Mouse (Mus musculus): ENCODE measurements around the gene Ago3.

Ago3 gene

DNA sequence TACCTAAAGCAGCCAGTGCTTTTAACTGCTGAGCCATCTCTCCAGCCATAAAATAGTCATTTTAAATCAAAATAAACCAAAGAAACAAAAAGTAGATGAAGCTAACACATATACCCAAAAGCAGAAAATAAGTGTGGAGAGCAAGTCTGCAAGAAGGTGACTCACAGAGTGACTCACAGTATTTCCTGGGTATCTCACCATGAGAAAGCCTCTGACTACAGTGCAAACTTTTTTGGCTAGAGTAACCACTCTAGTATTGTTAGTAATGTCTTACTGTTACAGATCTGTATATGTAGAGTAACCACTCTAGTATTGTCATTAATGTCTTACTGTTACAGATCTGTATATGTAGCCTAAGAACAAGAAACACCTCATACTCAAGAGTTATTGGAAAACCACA, 13.6 kb downstream of the Ago3 start:
- no peak for DNase-seq

DNA sequence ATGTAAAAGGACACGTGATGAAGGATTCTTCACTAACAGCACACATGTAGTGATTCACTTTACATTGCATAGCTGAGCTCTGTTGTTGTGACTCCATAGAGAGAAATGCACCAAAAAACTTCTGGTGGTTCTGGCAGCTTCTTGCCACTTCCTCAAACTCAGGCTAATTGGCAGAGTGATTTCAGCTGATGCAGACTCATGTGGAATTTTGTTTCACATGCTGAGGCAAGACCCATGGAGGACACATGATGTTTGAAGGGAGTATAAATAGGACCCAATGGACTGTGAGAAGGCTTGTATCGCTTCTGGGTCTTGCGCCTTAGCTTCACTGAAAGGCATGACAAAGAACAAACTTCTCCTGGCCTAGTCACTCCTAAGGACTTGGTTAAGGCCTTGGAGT, 16.8 kb downstream of the Ago3 start:
- DNase-seq = no peak

DNA sequence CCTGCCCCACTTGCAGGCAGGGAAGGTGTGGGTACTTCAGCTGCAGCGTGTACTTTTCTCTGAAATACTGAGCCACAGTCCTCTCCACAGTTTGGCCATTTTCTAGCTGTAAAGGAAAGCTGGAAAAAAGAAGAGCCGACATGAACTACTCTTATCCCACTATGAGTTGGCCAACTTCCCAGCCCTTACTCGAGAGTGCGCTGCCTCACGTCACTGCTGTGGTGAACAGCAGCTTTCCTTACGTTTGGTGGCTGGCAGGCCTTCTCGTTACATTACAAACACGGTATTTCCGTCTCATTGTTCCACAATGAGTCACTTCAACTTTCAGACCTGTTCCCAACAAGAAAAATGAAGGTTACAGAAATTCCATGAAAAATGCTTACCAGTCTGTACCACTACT, 57.9 kb downstream of the Ago3 start:
- DNase-seq = peak; percentile 8

GRCm38 (mm10) chr4:126360069-126360468, 69.3 kb downstream of the Ago3 start:
- DNase-seq = no peak

- no peak for DNase-seq
Measured at GRCm38 (mm10) chr4:126343451-126343850, 85.9 kb downstream of the Ago3 start.

DNA sequence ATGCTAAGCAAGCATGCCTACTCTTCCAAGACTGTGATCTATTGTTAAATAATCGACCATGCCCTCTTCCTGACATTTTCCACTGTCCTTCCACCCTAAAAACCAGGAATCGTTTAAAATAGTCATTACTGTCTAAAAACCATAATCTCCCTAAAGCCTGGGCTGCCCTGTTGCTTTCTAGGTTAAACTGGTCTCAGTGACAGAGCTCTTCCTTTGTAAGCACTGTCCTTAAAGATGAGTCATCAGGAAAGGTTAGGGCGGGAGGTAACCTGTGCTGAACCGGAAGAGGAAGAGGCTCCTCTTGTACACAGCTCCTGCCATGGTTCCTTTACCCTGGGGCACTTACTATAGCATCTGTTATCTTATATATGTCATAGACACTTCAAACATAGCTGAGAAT, 89.9 kb downstream of the Ago3 start:
- no peak for DNase-seq

- DNase-seq = no peak
Measured at GRCm38 (mm10) chr4:126332358-126332757, 97.0 kb downstream of the Ago3 start.

DNA sequence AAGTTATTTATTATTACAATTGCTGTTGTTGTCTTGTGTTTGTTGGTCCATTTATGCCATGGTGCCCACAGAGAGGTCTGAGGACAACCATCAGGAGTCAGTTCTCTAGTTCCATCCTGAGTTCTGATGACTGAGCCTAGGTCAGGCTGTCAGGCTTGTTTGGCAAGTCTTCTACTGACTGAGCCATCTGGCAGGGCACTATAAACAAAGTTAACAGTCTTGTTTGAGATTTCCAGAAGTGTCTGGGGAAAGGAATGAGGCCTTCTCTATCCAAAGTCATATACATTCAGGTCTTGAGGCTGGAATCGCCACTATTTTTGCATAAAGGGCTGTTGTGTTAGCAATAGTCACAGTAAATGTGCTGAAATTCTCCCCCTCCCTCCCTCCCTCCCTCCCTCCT, 97.6 kb downstream of the Ago3 start:
- DNase-seq = no peak

- no peak for DNase-seq
Measured at GRCm38 (mm10) chr4:126330295-126330694, 99.1 kb downstream of the Ago3 start.

DNA sequence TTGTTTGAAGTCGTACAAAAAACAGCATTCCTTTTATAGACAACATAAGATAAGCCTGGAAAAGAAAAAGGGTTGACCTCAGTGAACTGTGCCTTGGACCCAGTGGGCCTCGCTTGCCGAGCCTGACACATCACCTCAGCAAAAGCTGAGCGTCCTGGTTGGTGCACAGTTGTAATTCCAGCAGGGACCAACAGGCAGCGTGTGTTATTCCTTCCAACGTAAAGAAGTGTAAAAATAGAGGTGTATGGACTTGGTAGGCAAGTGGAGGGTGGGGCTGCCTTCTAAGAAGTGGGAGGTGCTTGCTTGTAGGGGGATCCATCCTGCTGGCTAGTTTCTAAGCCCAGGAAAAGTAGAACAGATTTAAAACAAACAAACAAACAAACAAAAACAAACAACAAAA, 103.3 kb downstream of the Ago3 start:
- DNase-seq = no peak

GRCm38 (mm10) chr4:126325281-126325861, 104.0 kb downstream of the Ago3 start, which contains the start of gene Tekt2:
Gene Tekt2, minus strand, starts transcription at chr4:126325688.
- DNase-seq = no peak

DNA sequence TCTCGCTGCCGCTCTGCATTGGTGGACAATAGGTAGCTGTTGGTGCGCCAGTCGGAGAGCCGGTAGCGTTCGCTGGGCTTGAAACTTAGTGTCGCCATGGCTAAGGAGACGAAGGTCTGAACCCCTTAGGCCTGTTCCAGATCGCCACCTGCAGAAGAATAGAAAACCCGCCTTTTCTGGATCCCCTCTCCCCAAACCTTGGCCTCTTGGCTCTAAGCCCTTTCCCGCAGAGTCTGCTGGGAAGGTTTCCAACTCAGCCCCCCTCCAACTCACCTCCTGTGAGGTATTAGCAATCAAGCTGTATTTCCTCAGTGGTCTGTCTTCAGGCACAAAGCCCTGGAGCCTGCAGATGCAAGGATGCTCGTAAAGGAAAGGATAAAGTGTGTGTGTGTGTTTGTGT, 104.5 kb downstream of the Ago3 start:
- DNase-seq = no peak

GRCm38 (mm10) chr4:126322646-126323045, 106.7 kb downstream of the Ago3 start:
- DNase-seq = no peak

DNA sequence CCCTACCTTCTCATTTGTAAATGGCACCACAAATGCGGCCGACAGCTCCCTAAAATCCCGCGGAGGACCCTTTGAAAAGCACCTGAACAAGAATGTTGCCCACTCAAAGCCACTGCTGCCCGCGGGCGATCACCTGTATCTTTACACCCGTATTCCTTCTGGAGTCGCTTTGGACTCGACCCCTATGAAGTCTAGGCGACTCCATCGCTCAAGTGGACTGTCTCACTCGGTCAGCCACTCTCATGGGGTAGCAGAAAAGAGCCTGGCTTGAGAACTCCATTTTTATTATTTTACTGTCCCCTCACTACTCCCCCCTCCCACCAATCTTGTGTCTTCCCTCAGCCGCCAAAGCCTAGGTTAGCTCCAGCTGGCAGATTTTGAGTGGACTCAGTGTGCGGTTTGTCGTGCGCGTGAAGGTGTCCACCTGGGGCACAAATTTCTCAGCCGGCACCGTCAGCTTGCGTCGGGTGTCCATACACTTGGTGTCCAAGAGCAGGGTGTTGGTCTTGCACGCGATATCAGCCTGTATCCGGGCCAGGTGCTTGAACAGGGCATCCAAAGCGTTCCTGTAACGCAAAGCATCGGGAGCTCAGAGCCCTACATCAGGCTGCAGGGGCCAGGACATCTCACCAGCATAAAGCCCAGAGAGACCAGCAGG, 107.4 kb downstream of the Ago3 start:
- DNase-seq = no peak

- peak; percentile 100 for DNase-seq
Measured at GRCm38 (mm10) chr4:126321111-126321853, 108.1 kb downstream of the Ago3 start, which contains the start of gene Adprhl2. Gene Adprhl2, minus strand, starts transcription at chr4:126321703.

DNA sequence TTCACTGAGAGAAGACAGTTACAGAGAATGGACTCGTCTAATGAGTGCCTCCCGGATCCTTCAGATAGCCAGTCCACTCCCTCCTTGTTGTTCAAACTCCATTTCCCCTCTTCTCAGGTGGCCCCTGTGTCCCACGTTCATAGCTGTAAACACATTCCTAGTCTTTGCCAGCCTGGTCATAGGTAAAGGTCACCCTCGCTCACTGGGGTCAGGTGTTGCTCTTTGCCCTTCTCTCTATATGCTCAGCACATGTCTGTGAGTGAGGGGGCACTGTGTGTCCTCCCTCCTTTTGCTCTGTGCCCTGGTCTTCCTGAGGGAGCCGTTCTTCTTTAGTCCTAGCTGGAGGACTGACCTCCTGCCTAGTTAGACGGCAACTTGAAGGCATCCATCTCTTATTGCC, 109.5 kb downstream of the Ago3 start:
- DNase-seq = no peak

GRCm38 (mm10) chr4:126316443-126317040, 112.8 kb downstream of the Ago3 start:
- DNase-seq = no peak

GRCm38 (mm10) chr4:126315931-126316330, 113.4 kb downstream of the Ago3 start:
- DNase-seq = no peak

DNA sequence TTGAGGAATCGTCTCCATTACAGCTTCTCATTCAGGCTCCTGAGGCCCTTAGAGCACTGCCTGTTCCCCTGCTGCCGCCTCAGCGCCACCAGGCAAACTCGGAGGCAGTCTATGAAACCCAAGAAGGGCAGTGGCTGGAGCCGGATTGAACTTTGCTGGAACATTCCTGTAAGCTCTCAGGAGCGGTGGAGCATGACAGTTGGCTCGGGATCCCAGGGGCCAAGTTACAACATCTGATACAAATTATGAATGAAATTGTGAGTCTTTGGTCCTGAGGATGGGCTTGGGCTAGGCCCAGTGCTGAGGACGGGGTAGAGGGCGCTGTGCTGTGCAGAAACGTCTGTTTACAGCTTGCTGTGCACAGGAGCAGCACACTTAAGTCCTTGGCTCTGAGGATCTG, 115.0 kb downstream of the Ago3 start:
- no peak for DNase-seq

GRCm38 (mm10) chr4:126313202-126313601, 116.2 kb downstream of the Ago3 start:
- DNase-seq = no peak

DNA sequence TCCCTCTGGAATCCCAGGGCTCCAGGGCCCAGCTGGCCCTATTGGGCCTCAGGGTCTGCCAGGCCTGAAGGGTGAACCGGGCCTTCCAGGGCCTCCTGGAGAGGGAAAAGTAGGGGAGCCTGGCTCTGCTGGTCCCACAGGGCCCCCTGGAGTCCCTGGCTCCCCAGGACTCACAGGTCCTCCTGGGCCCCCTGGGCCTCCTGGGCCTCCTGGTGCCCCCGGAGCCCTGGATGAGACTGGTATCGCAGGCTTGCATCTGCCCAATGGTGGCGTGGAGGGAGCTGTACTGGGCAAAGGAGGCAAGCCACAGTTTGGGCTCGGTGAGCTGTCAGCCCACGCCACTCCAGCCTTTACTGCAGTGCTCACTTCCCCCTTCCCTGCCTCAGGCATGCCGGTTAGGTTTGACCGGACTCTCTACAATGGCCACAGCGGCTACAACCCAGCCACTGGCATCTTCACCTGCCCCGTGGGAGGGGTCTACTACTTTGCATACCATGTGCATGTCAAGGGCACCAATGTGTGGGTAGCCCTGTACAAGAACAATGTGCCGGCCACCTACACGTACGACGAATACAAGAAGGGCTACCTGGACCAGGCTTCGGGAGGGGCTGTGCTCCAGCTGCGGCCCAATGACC, 117.7 kb downstream of the Ago3 start:
- DNase-seq = no peak

DNA sequence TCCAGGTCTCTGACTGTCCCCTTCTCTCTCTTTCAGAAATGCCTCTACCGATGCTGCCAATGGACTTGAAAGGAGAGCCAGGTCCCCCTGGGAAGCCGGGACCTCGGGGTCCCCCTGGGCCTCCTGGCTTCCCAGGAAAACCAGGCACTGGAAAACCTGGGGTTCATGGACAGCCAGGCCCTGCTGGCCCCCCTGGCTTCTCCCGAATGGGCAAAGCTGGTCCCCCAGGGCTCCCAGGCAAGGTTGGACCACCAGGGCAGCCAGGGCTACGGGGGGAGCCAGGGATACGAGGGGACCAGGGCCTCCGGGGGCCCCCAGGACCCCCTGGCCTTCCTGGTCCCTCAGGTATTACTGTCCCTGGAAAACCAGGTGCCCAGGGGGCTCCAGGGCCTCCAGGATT, 119.0 kb downstream of the Ago3 start:
- no peak for DNase-seq

- peak; percentile 87 for DNase-seq
Measured at GRCm38 (mm10) chr4:126309922-126310309, 119.4 kb downstream of the Ago3 start.
